Mouse (Mus musculus): ENCODE results near the gene Nemp2. TPM values are rescaled to one million over a fixed set of nuclear protein-coding genes. Genes with fewer than 3 reads are reported as not detected.

Gene Nemp2
- polyA plus RNA-seq, 1 experiment from 2014 or later: 2.4 TPM

GRCm38 (mm10) chr1:52601496-52601895, 29.0 kb upstream of the Nemp2 start:
- DNase-seq (ENCODE audit: low spot score) (no peak), ATAC-seq (ENCODE audit: low FRiP score, low TSS enrichment) (no peak)
- Histone ChIP-seq H3K4me3 (ENCODE audit: low read depth, low read length) (no peak overlapping the region), H3K4me2 (replicated peaks; ENCODE audit: low read depth) (no peak overlapping the region), H3K9ac (ENCODE audit: low read length) (no peak overlapping the region), H3K27ac (replicated peaks) (no peak overlapping the region), H3K9me3 (ENCODE audit: control insufficient read depth, low read length) (no peaks in the 10 kb centered on the region), H3K27me3 (ENCODE audit: control insufficient read depth, insufficient read depth, low read length) (no peaks in the 10 kb centered on the region), H3K36me3 (ENCODE audit: control insufficient read depth, insufficient read depth, low read length) (no peaks in the 10 kb centered on the region), H3K4me1 (replicated peaks; ENCODE audit: control insufficient read depth, insufficient read depth) (no peaks in the 10 kb centered on the region)
- 85% methylated on average over 3 of the region's 3 CpGs for WGBS
- TF ChIP-seq CTCF (IDR thresholded peaks at IDR 0.05; ENCODE audit: low read depth) (no peak), EP300 (optimal IDR thresholded peaks at IDR 0.05) (no peak)

GRCm38 (mm10) chr1:52607700-52608099, 22.8 kb upstream of the Nemp2 start:
- Histone ChIP-seq H3K27me3 (ENCODE audit: control insufficient read depth, insufficient read depth, low read length) (no peaks in the 10 kb centered on the region), H3K27ac (replicated peaks) (no peak overlapping the region), H3K4me1 (replicated peaks; ENCODE audit: control insufficient read depth, insufficient read depth) (no peaks in the 10 kb centered on the region), H3K36me3 (ENCODE audit: control insufficient read depth, insufficient read depth, low read length) (no peaks in the 10 kb centered on the region), H3K4me2 (replicated peaks; ENCODE audit: low read depth) (no peak overlapping the region), H3K9ac (ENCODE audit: low read length) (no peak overlapping the region), H3K9me3 (ENCODE audit: control insufficient read depth, low read length) (no peaks in the 10 kb centered on the region), H3K4me3 (ENCODE audit: low read depth, low read length) (no peak overlapping the region)
- ATAC-seq (ENCODE audit: low FRiP score, low TSS enrichment): no peak
- DNase-seq (ENCODE audit: low spot score): no peak
- WGBS: 63% methylated on average over 1 of the region's 1 CpGs
- TF ChIP-seq EP300 (optimal IDR thresholded peaks at IDR 0.05): no peak
- no peak for TF ChIP-seq CTCF (IDR thresholded peaks at IDR 0.05; ENCODE audit: low read depth)

DNA sequence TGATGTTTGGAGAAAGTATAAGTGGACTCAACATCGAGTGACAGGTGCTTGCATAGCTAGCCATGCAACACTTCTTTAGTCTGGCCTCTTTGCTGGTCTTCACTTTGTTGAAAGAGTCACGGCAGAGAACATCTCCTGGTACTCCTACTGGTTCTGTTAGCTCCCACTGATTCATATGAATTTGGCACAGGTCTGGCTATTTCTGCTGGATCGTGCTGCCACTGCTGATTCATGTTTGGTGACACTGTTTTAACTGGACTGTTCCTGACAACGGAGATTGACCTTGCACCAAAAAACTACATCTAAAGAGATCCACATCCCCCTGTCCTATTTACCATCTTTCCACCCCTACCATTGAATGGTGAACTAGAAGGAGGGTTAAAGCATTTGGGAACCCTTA, 22.0 kb upstream of the Nemp2 start:
- H3K9ac ChIP-seq (ENCODE audit: low read length): no peak overlapping the region
- DNase-seq (ENCODE audit: low spot score) (no peak), ATAC-seq (ENCODE audit: low FRiP score, low TSS enrichment) (no peak)
- no peak overlapping the region for H3K4me3 ChIP-seq (ENCODE audit: low read depth, low read length)
- WGBS: 85% methylated on average over 4 of the region's 4 CpGs
- no peak for TF ChIP-seq EP300 (optimal IDR thresholded peaks at IDR 0.05)
- TF ChIP-seq CTCF (IDR thresholded peaks at IDR 0.05; ENCODE audit: low read depth): no peak
- H3K27ac ChIP-seq (replicated peaks): no peak overlapping the region
- no peaks in the 10 kb centered on the region for H3K27me3 ChIP-seq (ENCODE audit: control insufficient read depth, insufficient read depth, low read length)
- no peak overlapping the region for H3K4me2 ChIP-seq (replicated peaks; ENCODE audit: low read depth)
- H3K9me3 ChIP-seq (ENCODE audit: control insufficient read depth, low read length): no peaks in the 10 kb centered on the region
- no peaks in the 10 kb centered on the region for H3K36me3 ChIP-seq (ENCODE audit: control insufficient read depth, insufficient read depth, low read length)
- H3K4me1 ChIP-seq (replicated peaks; ENCODE audit: control insufficient read depth, insufficient read depth): no peaks in the 10 kb centered on the region

DNA sequence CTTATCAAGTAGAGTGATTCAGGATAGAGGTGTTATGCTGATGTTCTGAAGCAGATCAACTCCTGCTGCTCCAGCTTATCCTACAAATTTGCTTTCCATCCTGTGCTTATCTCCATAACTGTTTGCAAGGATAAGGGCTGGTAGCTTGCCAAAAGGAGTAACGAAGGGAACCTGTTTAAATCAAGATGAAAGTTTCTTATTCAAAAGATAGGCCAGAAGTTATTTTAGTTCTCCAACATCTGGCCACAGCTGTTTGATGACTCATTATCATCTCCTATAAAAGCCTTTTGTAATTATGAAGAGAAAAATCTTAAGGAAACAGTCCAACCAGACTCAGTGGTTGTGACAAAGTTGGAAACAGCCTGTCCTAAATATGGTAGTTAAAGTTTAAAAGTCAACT, 12.3 kb upstream of the Nemp2 start:
- Histone ChIP-seq H3K4me1 (replicated peaks; ENCODE audit: control insufficient read depth, insufficient read depth) (no peaks in the 10 kb centered on the region), H3K36me3 (ENCODE audit: control insufficient read depth, insufficient read depth, low read length) (no peaks in the 10 kb centered on the region), H3K4me2 (replicated peaks; ENCODE audit: low read depth) (no peak overlapping the region), H3K9ac (ENCODE audit: low read length) (no peak overlapping the region), H3K4me3 (ENCODE audit: low read depth, low read length) (no peak overlapping the region), H3K27ac (replicated peaks) (no peak overlapping the region), H3K9me3 (ENCODE audit: control insufficient read depth, low read length) (no peaks in the 10 kb centered on the region), H3K27me3 (ENCODE audit: control insufficient read depth, insufficient read depth, low read length) (no peaks in the 10 kb centered on the region)
- DNase-seq (ENCODE audit: low spot score) (no peak), ATAC-seq (ENCODE audit: low FRiP score, low TSS enrichment) (no peak)
- WGBS: 15% methylated on average over 1 of the region's 1 CpGs
- no peak for TF ChIP-seq CTCF (IDR thresholded peaks at IDR 0.05; ENCODE audit: low read depth)

GRCm38 (mm10) chr1:52620442-52620841, 10.1 kb upstream of the Nemp2 start:
- TF ChIP-seq EP300 (optimal IDR thresholded peaks at IDR 0.05): no peak
- no peak for TF ChIP-seq CTCF (IDR thresholded peaks at IDR 0.05; ENCODE audit: low read depth)
- ATAC-seq (ENCODE audit: low FRiP score, low TSS enrichment) (no peak), DNase-seq (ENCODE audit: low spot score) (no peak)
- Histone ChIP-seq H3K4me2 (replicated peaks; ENCODE audit: low read depth) (no peak overlapping the region), H3K4me1 (replicated peaks; ENCODE audit: control insufficient read depth, insufficient read depth) (no peaks in the 10 kb centered on the region), H3K27ac (replicated peaks) (no peak overlapping the region), H3K36me3 (ENCODE audit: control insufficient read depth, insufficient read depth, low read length) (no peaks in the 10 kb centered on the region), H3K9ac (ENCODE audit: low read length) (no peak overlapping the region), H3K4me3 (ENCODE audit: low read depth, low read length) (no peak overlapping the region), H3K9me3 (ENCODE audit: control insufficient read depth, low read length) (no peaks in the 10 kb centered on the region), H3K27me3 (ENCODE audit: control insufficient read depth, insufficient read depth, low read length) (no peaks in the 10 kb centered on the region)

GRCm38 (mm10) chr1:52630937-52631299, 415 bp downstream of the Nemp2 start:
- H3K27me3 ChIP-seq (ENCODE audit: control insufficient read depth, insufficient read depth, low read length): no peaks in the 10 kb centered on the region
- no peaks in the 10 kb centered on the region for H3K36me3 ChIP-seq (ENCODE audit: control insufficient read depth, insufficient read depth, low read length)
- WGBS: 0% methylated on average over 6 of the region's 6 CpGs
- DNase-seq (ENCODE audit: low spot score): no peak
- H3K27ac ChIP-seq (replicated peaks): peak overlapping the region; percentile 78
- no peaks in the 10 kb centered on the region for H3K4me1 ChIP-seq (replicated peaks; ENCODE audit: control insufficient read depth, insufficient read depth)
- H3K4me2 ChIP-seq (replicated peaks; ENCODE audit: low read depth): peak overlapping the region; percentile 55
- H3K9me3 ChIP-seq (ENCODE audit: control insufficient read depth, low read length): no peaks in the 10 kb centered on the region
- peak; percentile 78 for ATAC-seq (ENCODE audit: low FRiP score, low TSS enrichment)
- H3K4me3 ChIP-seq (ENCODE audit: low read depth, low read length): peak overlapping the region; percentile 95
- TF ChIP-seq EP300 (optimal IDR thresholded peaks at IDR 0.05): no peak
- no peak for TF ChIP-seq CTCF (IDR thresholded peaks at IDR 0.05; ENCODE audit: low read depth)
- peak overlapping the region; percentile 78 for H3K9ac ChIP-seq (ENCODE audit: low read length)

All from stomach, postnatal 0 days (tissue).